Mouse (Mus musculus): ENCODE results near the gene Cacnb4. TPM values are rescaled to one million over a fixed set of nuclear protein-coding genes. Genes with fewer than 3 reads are reported as not detected.
A peak's percentile ranks its signal among the peaks of the same experiment; 100 is the strongest.

Gene Cacnb4
- total RNA-seq, 1 experiment from 2014 or later: not detected

- no peak for ATAC-seq (replicated peaks; ENCODE audit: insufficient number of reproducible peaks, low FRiP score, low TSS enrichment, poor library complexity, severe bottlenecking)
These were observed 129.3 kb downstream of the Cacnb4 start for GRCm38 (mm10) chr2:52547331-52547730.

- no peak for ATAC-seq (replicated peaks; ENCODE audit: insufficient number of reproducible peaks, low FRiP score, low TSS enrichment, poor library complexity, severe bottlenecking)
These were observed 132.1 kb downstream of the Cacnb4 start for GRCm38 (mm10) chr2:52544527-52544926.

GRCm38 (mm10) chr2:52541068-52541467 lies 135.6 kb downstream of the Cacnb4 start:
- no peak for ATAC-seq (replicated peaks; ENCODE audit: insufficient number of reproducible peaks, low FRiP score, low TSS enrichment, poor library complexity, severe bottlenecking)

GRCm38 (mm10) chr2:52539318-52539717 lies 137.3 kb downstream of the Cacnb4 start:
- ATAC-seq (replicated peaks; ENCODE audit: insufficient number of reproducible peaks, low FRiP score, low TSS enrichment, poor library complexity, severe bottlenecking): no peak

GRCm38 (mm10) chr2:52537645-52538044 lies 139.0 kb downstream of the Cacnb4 start:
- ATAC-seq (replicated peaks; ENCODE audit: insufficient number of reproducible peaks, low FRiP score, low TSS enrichment, poor library complexity, severe bottlenecking): no peak

- no peak for ATAC-seq (replicated peaks; ENCODE audit: insufficient number of reproducible peaks, low FRiP score, low TSS enrichment, poor library complexity, severe bottlenecking)
These were observed 139.5 kb downstream of the Cacnb4 start for GRCm38 (mm10) chr2:52537155-52537554.

GRCm38 (mm10) chr2:52536511-52536910 lies 140.1 kb downstream of the Cacnb4 start:
- no peak for ATAC-seq (replicated peaks; ENCODE audit: insufficient number of reproducible peaks, low FRiP score, low TSS enrichment, poor library complexity, severe bottlenecking)

- no peak for ATAC-seq (replicated peaks; ENCODE audit: insufficient number of reproducible peaks, low FRiP score, low TSS enrichment, poor library complexity, severe bottlenecking)
These were observed 142.9 kb downstream of the Cacnb4 start for GRCm38 (mm10) chr2:52533696-52534095.

GRCm38 (mm10) chr2:52530521-52530920 lies 146.1 kb downstream of the Cacnb4 start:
- ATAC-seq (replicated peaks; ENCODE audit: insufficient number of reproducible peaks, low FRiP score, low TSS enrichment, poor library complexity, severe bottlenecking): no peak

GRCm38 (mm10) chr2:52529245-52529644 lies 147.4 kb downstream of the Cacnb4 start:
- ATAC-seq (replicated peaks; ENCODE audit: insufficient number of reproducible peaks, low FRiP score, low TSS enrichment, poor library complexity, severe bottlenecking): no peak

- ATAC-seq (replicated peaks; ENCODE audit: insufficient number of reproducible peaks, low FRiP score, low TSS enrichment, poor library complexity, severe bottlenecking): 0 out of 2 replicates have a peak, but pooled peaks have one; percentile 47
These were observed 150.6 kb downstream of the Cacnb4 start for GRCm38 (mm10) chr2:52525876-52526592.

GRCm38 (mm10) chr2:52523056-52523715 lies 153.4 kb downstream of the Cacnb4 start:
- peak; percentile 78 for ATAC-seq (replicated peaks; ENCODE audit: insufficient number of reproducible peaks, low FRiP score, low TSS enrichment, poor library complexity, severe bottlenecking)

GRCm38 (mm10) chr2:52521012-52521411 lies 155.6 kb downstream of the Cacnb4 start:
- no peak for ATAC-seq (replicated peaks; ENCODE audit: insufficient number of reproducible peaks, low FRiP score, low TSS enrichment, poor library complexity, severe bottlenecking)

GRCm38 (mm10) chr2:52518740-52519139 lies 157.9 kb downstream of the Cacnb4 start:
- ATAC-seq (replicated peaks; ENCODE audit: insufficient number of reproducible peaks, low FRiP score, low TSS enrichment, poor library complexity, severe bottlenecking): no peak

GRCm38 (mm10) chr2:52516534-52516933 lies 160.1 kb downstream of the Cacnb4 start:
- no peak for ATAC-seq (replicated peaks; ENCODE audit: insufficient number of reproducible peaks, low FRiP score, low TSS enrichment, poor library complexity, severe bottlenecking)

GRCm38 (mm10) chr2:52512865-52513388 lies 163.7 kb downstream of the Cacnb4 start:
- peak; percentile 90 for ATAC-seq (replicated peaks; ENCODE audit: insufficient number of reproducible peaks, low FRiP score, low TSS enrichment, poor library complexity, severe bottlenecking)

GRCm38 (mm10) chr2:52512206-52512605 lies 164.4 kb downstream of the Cacnb4 start:
- ATAC-seq (replicated peaks; ENCODE audit: insufficient number of reproducible peaks, low FRiP score, low TSS enrichment, poor library complexity, severe bottlenecking): no peak

GRCm38 (mm10) chr2:52511799-52512198 lies 164.8 kb downstream of the Cacnb4 start:
- no peak for ATAC-seq (replicated peaks; ENCODE audit: insufficient number of reproducible peaks, low FRiP score, low TSS enrichment, poor library complexity, severe bottlenecking)

GRCm38 (mm10) chr2:52509779-52510500 lies 166.7 kb downstream of the Cacnb4 start:
- ATAC-seq (replicated peaks; ENCODE audit: insufficient number of reproducible peaks, low FRiP score, low TSS enrichment, poor library complexity, severe bottlenecking): no peak
